Mouse (Mus musculus) liver, embryonic 16.5 days (tissue): ENCODE results near the gene Cdk5r2. TPM values are rescaled to one million over a fixed set of nuclear protein-coding genes. Genes with fewer than 3 reads are reported as not detected.
A peak's percentile ranks its signal among the peaks of the same experiment; 100 is the strongest.

Experiments
- ATAC-seq: fragments of 200-750 bp; cut with Nextera tagmentation; 2 replicates; pipeline ENCODE4 v1.8.0; 2017; ENCODE audit warnings: low read depth, mild to moderate bottlenecking, moderate number of reproducible peaks, moderate library complexity
- H3K27ac ChIP-seq: fragments of 300-500 bp; sonication (generic); 2 replicates; pipeline ENCODE4 v1.5.1; 2014; ENCODE audit warnings: mild to moderate bottlenecking, low read length
- H3K27me3 ChIP-seq: fragments of 300-500 bp; sonication (generic); 2 replicates; pipeline ENCODE4 v1.6.1; 2014; ENCODE audit warnings: low read depth, low read length, mixed read lengths; ENCODE audit not compliant: control insufficient read depth, insufficient read depth
- H3K36me3 ChIP-seq: fragments of 300-500 bp; sonication (generic); 2 replicates; pipeline ENCODE4 v1.6.1; 2014; ENCODE audit warnings: mild to moderate bottlenecking; ENCODE audit not compliant: control insufficient read depth, insufficient read depth
- H3K4me1 ChIP-seq: fragments of 300-500 bp; sonication (generic); 2 replicates; pipeline ENCODE4 v1.6.1; 2014; ENCODE audit warnings: low read depth, low read length, mixed read lengths; ENCODE audit not compliant: control insufficient read depth
- H3K4me2 ChIP-seq: fragments of 300-500 bp; sonication (generic); 2 replicates; pipeline ENCODE4 v1.6.1; 2014; ENCODE audit warnings: low read depth, low read length, mixed read lengths
- H3K4me3 ChIP-seq: fragments of 300-500 bp; sonication (generic); 2 replicates; pipeline ENCODE4 v1.5.1; 2014; ENCODE audit warnings: low read depth, mild to moderate bottlenecking, low read length
- H3K9ac ChIP-seq: fragments of 300-500 bp; sonication (generic); 2 replicates; pipeline ENCODE4 v1.6.1; 2014; ENCODE audit warnings: low read depth, low read length
- H3K9me3 ChIP-seq: fragments of 300-500 bp; sonication (generic); replicated peaks from 2 replicates; pipeline ENCODE4 v1.6.1; 2016; ENCODE audit warnings: low read length; ENCODE audit not compliant: control insufficient read depth
- WGBS: fragments of 180-500 bp; shearing (Covaris S2); extraction: QIAGEN DNeasy Blood & Tissue Kit; methylation state at CpG from one replicate; pipeline ENCODE4 v1.1.7; 2014; ENCODE audit not compliant: insufficient replicate concordance; 5-methylcytosine and 5-hydroxymethylcytosine counted together
- polyA plus RNA-seq: library from polyadenylated mRNA; unstranded; fragments of >200 nt; fragmentation: Nextera tagmentation; extraction: Ambion mirVana; gene quantifications from 2 replicates; pipeline ENCODE4 v1.2.1, GENCODE M21; 2015

The Cdk5r2 gene
- polyA plus RNA-seq, 1 experiment from 2014 or later, result not detected

GRCm38 (mm10) chr1:74882055-74882734 is 27.5 kb downstream of the Cdk5r2 start:
- Histone ChIP-seq H3K36me3 (no peaks in the 10 kb centered on the region), H3K4me2 (peak overlapping the region; percentile 37), H3K4me1 (no peaks in the 10 kb centered on the region), H3K27ac (no peak overlapping the region), H3K9ac (no peak overlapping the region), H3K27me3 (peaks cover 74% of the 10 kb centered on the region), H3K4me3 (peak overlapping the region; percentile 24), H3K9me3 (no peaks in the 10 kb centered on the region)
- 1% methylated on average over 73 of the region's 74 CpGs for WGBS
- ATAC-seq, result no peak

DNA sequence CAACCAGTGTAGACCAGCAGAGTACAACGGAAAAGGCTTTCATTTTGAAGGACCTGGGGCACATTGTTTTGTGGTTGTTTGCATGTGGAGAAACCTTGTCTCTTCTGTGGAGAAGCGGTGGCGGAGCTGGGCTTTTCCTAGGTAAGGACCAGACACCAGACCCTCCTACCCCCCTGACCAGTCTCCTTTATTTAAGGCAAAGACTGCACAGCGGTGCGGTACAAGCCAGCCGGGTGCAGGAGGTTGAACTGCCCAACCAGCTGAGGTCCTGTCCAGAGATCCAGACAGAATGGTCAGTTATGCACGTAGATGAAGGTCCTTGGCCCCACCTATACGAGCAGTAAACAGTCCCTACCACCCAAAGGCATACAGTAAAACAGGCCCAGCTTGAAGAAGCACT is 28.1 kb downstream of the Cdk5r2 start:
- no peak for ATAC-seq
- H3K9me3 ChIP-seq, result no peaks in the 10 kb centered on the region
- H3K27me3 ChIP-seq, result peaks cover 78% of the 10 kb centered on the region
- H3K27ac ChIP-seq, result no peak overlapping the region
- no peaks in the 10 kb centered on the region for H3K36me3 ChIP-seq
- no peak overlapping the region for H3K9ac ChIP-seq
- WGBS, result 5% methylated on average over 8 of the region's 8 CpGs
- H3K4me2 ChIP-seq, result peak overlapping the region; percentile 37; the same call in 1 of the 2 replicates
- no peaks in the 10 kb centered on the region for H3K4me1 ChIP-seq
- H3K4me3 ChIP-seq, result peak overlapping the region; percentile 24

- Histone ChIP-seq H3K4me1 (no peaks in the 10 kb centered on the region), H3K4me2 (no peak overlapping the region), H3K9me3 (no peaks in the 10 kb centered on the region), H3K27me3 (peaks cover 78% of the 10 kb centered on the region), H3K27ac (no peak overlapping the region), H3K9ac (no peak overlapping the region), H3K4me3 (no peak overlapping the region), H3K36me3 (no peaks in the 10 kb centered on the region)
- WGBS, result 13% methylated on average over 5 of the region's 5 CpGs
- no peak for ATAC-seq
Observed at GRCm38 (mm10) chr1:74883441-74883840, 28.7 kb downstream of the Cdk5r2 start.

GRCm38 (mm10) chr1:74884196-74885141 is 29.7 kb downstream of the Cdk5r2 start:
- peaks cover 72% of the 10 kb centered on the region for H3K27me3 ChIP-seq
- no peak for ATAC-seq
- no peaks in the 10 kb centered on the region for H3K4me1 ChIP-seq
- H3K9ac ChIP-seq, result no peak overlapping the region
- no peaks in the 10 kb centered on the region for H3K9me3 ChIP-seq
- peak overlapping the region; percentile 27; the same call in 1 of the 2 replicates for H3K4me2 ChIP-seq
- no peaks in the 10 kb centered on the region for H3K36me3 ChIP-seq
- H3K27ac ChIP-seq, result no peak overlapping the region
- peak overlapping the region; percentile 5; the same call in 1 of the 2 replicates for H3K4me3 ChIP-seq
- WGBS, result under 1% methylated on average over 57 of the region's 57 CpGs

DNA sequence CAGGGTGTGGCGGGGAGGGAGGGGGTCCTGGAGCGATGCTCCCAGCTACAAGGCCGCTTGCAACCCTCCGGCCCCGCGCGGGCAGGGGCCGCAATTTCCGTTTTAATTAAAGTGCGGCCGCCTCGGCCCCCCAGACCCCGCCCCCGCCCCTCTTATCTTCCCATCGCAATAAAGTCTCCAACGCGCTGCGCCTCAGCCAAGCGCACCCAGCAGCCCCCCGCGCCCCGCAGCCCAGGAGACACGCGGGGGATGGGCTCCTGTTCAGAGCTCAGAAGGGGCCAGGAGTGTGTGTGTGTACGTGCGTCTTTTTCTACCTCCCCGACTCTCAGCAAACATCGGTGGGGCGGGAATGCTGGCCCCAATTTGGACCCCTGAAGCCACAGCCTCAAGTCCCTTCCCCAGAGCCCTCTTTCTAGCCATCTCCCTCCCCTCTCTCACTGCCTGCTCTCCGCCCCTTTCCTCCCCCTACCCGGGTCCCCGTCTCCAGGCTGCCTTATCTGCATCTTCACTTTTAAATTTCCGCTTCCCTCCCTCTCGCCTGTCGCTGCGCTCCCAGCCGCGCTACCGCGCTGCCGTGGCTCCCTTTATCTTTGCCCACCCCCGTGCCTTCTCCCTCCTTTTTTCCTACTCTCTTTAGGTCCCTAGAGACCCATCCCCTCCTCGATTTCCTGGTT is 30.8 kb downstream of the Cdk5r2 start, which contains the start of gene Fev:
TSS of gene Fev (minus strand) at position 51 of the 674 bp plus-strand sequence.
- Histone ChIP-seq H3K27me3 (peaks cover 80% of the 10 kb centered on the region), H3K27ac (no peak within 1 kb of the TSS), H3K4me1 (no peaks in the 10 kb centered on the region), H3K9ac (no peak within 1 kb of the TSS), H3K4me3 (peak within 1 kb of the TSS; percentile 5; the same call in 1 of the 2 replicates), H3K36me3 (no peaks in the 10 kb centered on the region), H3K9me3 (no peaks in the 10 kb centered on the region), H3K4me2 (peak within 1 kb of the TSS; percentile 27; the same call in 1 of the 2 replicates)
- no peak for ATAC-seq
- WGBS, result under 1% methylated on average over 42 of the region's 43 CpGs

DNA sequence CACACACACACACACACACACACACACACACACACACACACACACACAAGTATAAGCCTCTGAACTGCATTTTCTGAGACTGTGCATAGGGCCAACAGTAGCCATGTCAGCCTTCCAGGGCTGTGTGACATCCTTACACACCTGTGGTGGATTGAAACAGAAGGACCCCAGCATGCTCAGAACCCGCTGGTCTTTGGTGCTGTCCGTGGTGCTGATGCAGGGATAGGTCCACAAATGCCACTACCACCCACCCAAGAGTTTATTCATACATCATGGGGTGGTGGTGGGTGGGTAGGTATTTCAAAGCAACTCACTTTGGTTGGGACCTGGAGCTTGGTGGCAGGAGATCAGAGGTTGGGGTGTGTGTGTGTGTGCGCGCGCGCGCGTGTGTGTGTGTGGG is 36.8 kb downstream of the Cdk5r2 start:
- no peaks in the 10 kb centered on the region for H3K36me3 ChIP-seq
- ATAC-seq, result no peak
- H3K9ac ChIP-seq, result no peak overlapping the region
- H3K4me3 ChIP-seq, result no peak overlapping the region
- no peaks in the 10 kb centered on the region for H3K9me3 ChIP-seq
- H3K4me2 ChIP-seq, result no peak overlapping the region
- no peaks in the 10 kb centered on the region for H3K4me1 ChIP-seq
- H3K27ac ChIP-seq, result no peak overlapping the region
- H3K27me3 ChIP-seq, result peaks cover 67% of the 10 kb centered on the region
- 0% methylated on average over 8 of the region's 8 CpGs for WGBS

DNA sequence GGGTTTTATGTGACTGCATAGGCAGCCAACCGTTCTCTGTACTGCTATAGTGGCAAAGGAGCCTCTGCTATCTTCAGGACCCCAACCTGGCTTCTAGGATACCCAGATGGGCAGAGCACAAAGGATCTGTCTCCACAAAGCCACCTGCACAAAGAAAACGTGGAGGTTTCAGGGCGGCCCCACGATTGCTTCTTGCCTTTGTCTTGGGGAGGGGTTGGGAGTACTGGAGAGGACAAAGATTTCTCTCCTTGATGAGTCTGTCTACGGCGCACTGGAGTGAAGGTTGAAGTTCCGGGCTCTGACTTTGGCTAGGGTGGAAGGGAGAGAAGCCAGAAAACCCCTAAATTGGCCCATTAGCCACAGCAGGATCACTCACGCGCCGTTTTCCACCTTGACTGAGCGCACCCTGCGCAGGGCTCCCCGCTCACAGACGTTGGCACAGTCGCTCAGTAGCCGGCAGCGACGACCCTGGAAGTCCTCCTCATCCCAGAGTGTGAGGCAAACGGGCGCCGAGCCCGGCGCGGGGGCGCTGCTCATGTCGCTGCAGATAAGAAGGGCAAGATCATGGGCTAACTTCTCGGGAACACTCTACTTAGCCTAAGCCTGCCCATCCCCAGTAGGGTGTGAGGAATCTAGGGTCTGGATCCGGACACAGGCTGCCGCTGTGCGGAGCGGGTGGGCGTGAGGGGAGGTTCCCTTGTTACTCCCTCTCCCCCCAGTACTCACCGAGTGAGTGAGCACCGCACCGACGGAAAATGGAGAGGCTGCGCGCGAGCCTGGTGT is 37.8 kb downstream of the Cdk5r2 start:
- H3K9ac ChIP-seq, result no peak overlapping the region
- H3K4me3 ChIP-seq, result no peak overlapping the region
- no peak overlapping the region for H3K4me2 ChIP-seq
- H3K4me1 ChIP-seq, result no peaks in the 10 kb centered on the region
- no peaks in the 10 kb centered on the region for H3K9me3 ChIP-seq
- no peaks in the 10 kb centered on the region for H3K36me3 ChIP-seq
- ATAC-seq, result no peak
- 2% methylated on average over 39 of the region's 39 CpGs for WGBS
- H3K27ac ChIP-seq, result no peak overlapping the region
- H3K27me3 ChIP-seq, result peaks cover 63% of the 10 kb centered on the region

DNA sequence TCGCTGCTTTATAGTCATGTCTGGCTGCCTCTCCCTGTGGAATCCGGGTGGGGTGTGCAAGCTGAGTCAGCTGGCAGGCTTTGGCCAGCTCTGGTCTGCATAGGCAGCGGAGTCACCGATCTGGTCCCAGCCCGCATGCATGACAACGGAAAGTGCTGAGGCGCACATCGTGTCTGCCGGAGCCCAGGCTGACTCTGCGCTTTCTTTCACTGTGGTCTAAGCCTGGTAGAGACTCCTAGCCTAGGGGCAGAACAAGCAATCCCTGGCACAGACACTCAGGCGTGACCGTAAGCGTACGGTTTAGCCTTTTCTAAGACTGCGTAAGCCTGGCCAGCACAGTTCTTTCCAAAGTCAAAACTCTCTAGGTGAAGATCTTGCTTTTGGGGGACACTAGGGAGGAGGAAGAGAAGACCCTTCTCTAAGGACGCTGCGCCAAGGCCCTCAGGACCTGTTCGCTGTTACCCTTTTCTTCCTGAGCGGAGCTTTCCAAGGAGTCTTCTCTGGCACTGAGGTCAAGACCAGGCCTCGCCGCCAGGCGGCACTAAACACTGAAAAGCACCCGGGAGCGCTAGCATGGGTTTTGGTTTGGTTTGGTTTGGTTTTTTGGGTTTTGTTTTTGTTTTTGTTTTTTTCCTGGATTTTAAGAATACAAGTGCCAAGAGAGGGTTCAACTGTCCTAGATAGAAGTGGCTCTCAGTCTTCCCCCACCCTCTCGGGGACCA is 38.6 kb downstream of the Cdk5r2 start, which contains the start of gene Cryba2:
TSS of gene Cryba2 (minus strand) at position 10 of the 722 bp plus-strand sequence.
- no peak within 1 kb of the TSS for H3K9ac ChIP-seq
- H3K4me3 ChIP-seq, result no peak within 1 kb of the TSS
- no peak within 1 kb of the TSS for H3K27ac ChIP-seq
- no peaks in the 10 kb centered on the region for H3K36me3 ChIP-seq
- H3K4me2 ChIP-seq, result no peak within 1 kb of the TSS
- no peaks in the 10 kb centered on the region for H3K4me1 ChIP-seq
- H3K9me3 ChIP-seq, result no peaks in the 10 kb centered on the region
- peaks cover 66% of the 10 kb centered on the region for H3K27me3 ChIP-seq
- WGBS, result 6% methylated on average over 25 of the region's 25 CpGs
- no peak for ATAC-seq
